Mouse (Mus musculus): ENCODE results near the gene Nrl. TPM values are rescaled to one million over a fixed set of nuclear protein-coding genes. Genes with fewer than 3 reads are reported as not detected.

The Nrl gene
- polyA plus RNA-seq, 1 experiment from 2014 or later: not detected

GRCm38 (mm10) chr14:55495509-55496240 lies 29.1 kb downstream of the Nrl start:
- H3K4me1 ChIP-seq (replicated peaks): peaks cover 27% of the 10 kb centered on the region
- no peak for DNase-seq (ENCODE audit: low spot score)
- no peak overlapping the region for H3K27ac ChIP-seq
- 74% methylated on average over 20 of the region's 20 CpGs for WGBS
- H3K36me3 ChIP-seq: peaks cover 66% of the 10 kb centered on the region
- no peaks in the 10 kb centered on the region for H3K27me3 ChIP-seq (ENCODE audit: insufficient read depth, poor library complexity, severe bottlenecking)
- H3K4me3 ChIP-seq: no peak overlapping the region
- H3K9me3 ChIP-seq: no peaks in the 10 kb centered on the region

DNA sequence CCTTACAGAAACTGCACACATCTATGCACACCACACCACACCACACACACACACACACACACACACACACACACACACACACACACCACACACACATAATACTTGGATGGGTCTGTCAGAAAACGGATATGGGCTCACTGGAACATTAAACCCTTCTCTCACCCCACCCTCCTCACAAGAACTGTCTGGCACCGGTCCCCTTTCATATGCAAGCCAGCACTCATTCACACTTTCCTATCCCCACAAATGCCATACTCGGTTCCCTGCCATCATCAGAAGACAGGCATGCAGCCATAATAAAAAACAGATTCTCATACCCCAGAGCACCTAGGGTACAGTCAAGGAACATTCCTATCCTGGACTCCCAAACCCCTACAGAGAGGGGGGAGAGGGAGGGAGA lies 32.7 kb downstream of the Nrl start:
- WGBS: 52% methylated on average over 3 of the region's 3 CpGs
- Histone ChIP-seq H3K27me3 (ENCODE audit: insufficient read depth, poor library complexity, severe bottlenecking) (peaks cover 4% of the 10 kb centered on the region; the same call in 1 of the 2 replicates), H3K4me3 (peak overlapping the region; percentile 80), H3K36me3 (peaks cover 51% of the 10 kb centered on the region), H3K9me3 (no peaks in the 10 kb centered on the region), H3K27ac (peak overlapping the region; percentile 91; the same call in 1 of the 2 replicates), H3K4me1 (replicated peaks) (peaks cover 26% of the 10 kb centered on the region)
- no peak for DNase-seq (ENCODE audit: low spot score)

DNA sequence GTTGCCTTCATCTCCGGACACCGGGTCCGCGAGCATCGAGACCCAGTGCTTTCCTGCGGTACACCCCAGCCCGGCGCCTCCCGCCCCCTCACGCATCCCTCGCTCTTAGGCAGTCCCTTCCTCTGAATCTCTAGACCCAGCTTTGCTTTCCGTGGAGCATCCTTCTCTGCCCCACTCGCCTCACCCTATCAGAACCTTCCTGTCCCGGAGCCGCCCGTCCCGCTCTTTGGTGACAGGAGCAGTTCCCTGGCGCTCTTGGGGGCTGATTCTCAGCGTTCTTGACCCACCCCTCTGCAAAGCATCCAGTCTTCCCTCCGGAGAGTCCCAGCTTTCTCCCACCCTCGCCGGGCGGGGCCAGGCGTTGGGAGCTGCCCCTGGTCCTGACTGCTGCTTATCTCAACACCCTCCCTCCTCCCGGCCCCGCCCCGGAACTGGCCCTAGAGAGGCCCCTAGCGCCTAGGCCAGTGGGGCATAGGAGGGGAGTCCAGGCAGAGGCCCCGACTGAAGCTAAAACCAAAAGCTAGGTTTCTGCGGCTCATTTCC lies 33.4 kb downstream of the Nrl start:
- DNase-seq (ENCODE audit: low spot score): peak; percentile 83
- H3K9me3 ChIP-seq: no peaks in the 10 kb centered on the region
- H3K36me3 ChIP-seq: peaks cover 51% of the 10 kb centered on the region
- peak overlapping the region; percentile 80 for H3K4me3 ChIP-seq
- peaks cover 4% of the 10 kb centered on the region; the same call in 1 of the 2 replicates for H3K27me3 ChIP-seq (ENCODE audit: insufficient read depth, poor library complexity, severe bottlenecking)
- WGBS: under 1% methylated on average over 30 of the region's 30 CpGs
- H3K4me1 ChIP-seq (replicated peaks): peaks cover 26% of the 10 kb centered on the region
- H3K27ac ChIP-seq: peak overlapping the region; percentile 91

- peak; percentile 81 for DNase-seq (ENCODE audit: low spot score)
- Histone ChIP-seq H3K4me1 (replicated peaks) (peaks cover 26% of the 10 kb centered on the region), H3K9me3 (no peaks in the 10 kb centered on the region), H3K4me3 (peak within 1 kb of the TSS; percentile 80), H3K27me3 (ENCODE audit: insufficient read depth, poor library complexity, severe bottlenecking) (peaks cover 4% of the 10 kb centered on the region; the same call in 1 of the 2 replicates), H3K27ac (peak within 1 kb of the TSS; percentile 91), H3K36me3 (peaks cover 49% of the 10 kb centered on the region)
- under 1% methylated on average over 68 of the region's 68 CpGs for WGBS
Measured at GRCm38 (mm10) chr14:55490361-55491201, 34.2 kb downstream of the Nrl start, which contains the start of gene Carmil3. Gene Carmil3, plus strand, starts transcription at chr14:55490651.

- peaks cover 16% of the 10 kb centered on the region for H3K4me1 ChIP-seq (replicated peaks)
- DNase-seq (ENCODE audit: low spot score): no peak
- 89% methylated on average over 8 of the region's 8 CpGs for WGBS
- H3K36me3 ChIP-seq: peaks cover 26% of the 10 kb centered on the region
- H3K9me3 ChIP-seq: no peaks in the 10 kb centered on the region
- no peak overlapping the region for H3K27ac ChIP-seq
- H3K27me3 ChIP-seq (ENCODE audit: insufficient read depth, poor library complexity, severe bottlenecking): peaks cover 4% of the 10 kb centered on the region; the same call in 1 of the 2 replicates
- no peak overlapping the region for H3K4me3 ChIP-seq
Measured at GRCm38 (mm10) chr14:55486836-55487235, 37.9 kb downstream of the Nrl start.

DNA sequence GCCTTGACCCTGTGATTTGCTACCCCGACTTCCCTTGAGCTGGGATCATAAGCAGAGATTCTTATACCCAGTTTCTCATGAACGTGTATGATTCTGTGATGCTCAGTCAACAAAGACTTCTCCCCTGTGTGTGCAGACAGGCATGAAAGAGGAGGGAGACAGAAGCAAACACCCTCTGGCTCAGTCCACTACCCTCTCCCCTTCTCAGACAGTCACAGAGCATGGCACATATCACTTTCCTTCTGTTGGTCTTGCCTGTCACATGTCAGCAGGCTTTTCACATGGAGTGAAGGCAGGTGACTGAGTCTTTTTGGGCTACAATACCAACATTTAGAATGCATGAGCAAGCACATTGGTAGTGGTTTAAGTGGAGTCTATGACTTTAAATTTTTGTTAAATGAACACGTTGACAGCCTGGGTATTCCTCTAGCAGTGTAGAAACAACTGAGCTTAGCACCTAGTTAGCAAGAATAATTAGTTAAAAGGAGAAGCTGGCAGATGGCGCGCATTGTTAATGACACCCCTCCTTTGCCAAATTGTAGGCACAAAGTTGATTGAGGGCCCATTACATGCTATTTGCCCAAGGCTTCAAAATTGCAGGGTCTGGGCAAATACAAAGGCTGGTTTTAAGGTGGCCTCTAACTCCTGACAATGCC lies 40.2 kb downstream of the Nrl start:
- Histone ChIP-seq H3K4me3 (no peak overlapping the region), H3K36me3 (peaks cover 26% of the 10 kb centered on the region), H3K9me3 (no peaks in the 10 kb centered on the region), H3K27ac (no peak overlapping the region), H3K27me3 (ENCODE audit: insufficient read depth, poor library complexity, severe bottlenecking) (0 out of 2 replicates have a peak, but pooled peaks cover under 1% of the 10 kb centered on the region), H3K4me1 (replicated peaks) (no peaks in the 10 kb centered on the region)
- 80% methylated on average over 5 of the region's 5 CpGs for WGBS
- no peak for DNase-seq (ENCODE audit: low spot score)

GRCm38 (mm10) chr14:55479629-55480028 lies 45.2 kb downstream of the Nrl start:
- no peak for DNase-seq (ENCODE audit: low spot score)

DNA sequence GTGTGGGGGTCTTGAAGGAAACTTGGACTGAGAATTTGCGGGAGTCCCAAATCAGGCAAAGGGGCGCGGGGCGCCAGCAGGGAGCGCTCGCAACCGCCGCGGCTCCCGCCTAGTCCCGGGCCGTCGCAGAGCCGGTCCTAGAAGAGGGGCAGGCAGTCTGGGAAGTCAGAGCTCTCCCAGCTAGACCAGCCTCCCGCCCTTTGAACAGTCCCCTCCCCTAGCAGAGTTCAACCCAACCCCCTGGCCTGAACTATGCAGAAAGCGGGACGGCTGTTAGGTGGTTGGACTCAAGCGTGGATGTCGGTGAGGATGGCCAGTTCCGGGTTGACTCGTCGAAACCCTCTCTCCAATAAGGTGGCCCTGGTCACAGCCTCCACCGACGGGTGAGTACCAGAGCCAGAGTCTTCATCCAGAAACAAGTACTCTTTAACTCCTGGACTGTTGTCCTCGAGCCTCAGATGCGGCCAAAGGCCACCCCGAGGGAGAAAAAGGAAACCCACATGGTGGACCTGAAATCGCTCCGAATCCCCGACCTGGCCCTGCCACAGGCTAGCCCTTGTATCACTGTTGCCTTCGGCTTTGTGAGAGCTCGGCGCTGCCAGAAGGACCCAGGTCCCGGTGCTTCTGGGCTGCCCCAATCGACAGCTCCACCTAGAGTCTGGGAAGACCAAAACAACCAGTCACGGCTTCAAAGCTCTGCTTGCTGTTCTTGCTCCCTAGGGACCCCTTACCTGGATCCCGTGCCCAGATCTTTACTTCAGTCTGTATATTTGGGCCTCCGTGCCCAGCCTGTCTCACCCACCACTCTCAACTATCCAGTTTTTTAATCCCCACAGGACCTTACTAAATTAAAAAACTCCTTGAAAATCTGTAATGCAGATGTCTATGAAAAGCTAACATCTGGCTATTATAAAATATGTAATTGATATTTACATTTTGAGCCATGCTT lies 45.9 kb downstream of the Nrl start, which contains the start of gene Dhrs4:
Gene Dhrs4, plus strand, starts transcription at position 108 of the 949 bp plus-strand sequence.
- H3K4me3 ChIP-seq: peak within 1 kb of the TSS; percentile 59
- DNase-seq (ENCODE audit: low spot score): peak; percentile 83
- H3K4me1 ChIP-seq (replicated peaks): peaks cover 10% of the 10 kb centered on the region; the same call in 1 of the 2 replicates
- no peaks in the 10 kb centered on the region for H3K36me3 ChIP-seq
- H3K9me3 ChIP-seq: no peaks in the 10 kb centered on the region
- peak within 1 kb of the TSS; percentile 93 for H3K27ac ChIP-seq
- 1% methylated on average over 38 of the region's 38 CpGs for WGBS
- no peaks in the 10 kb centered on the region for H3K27me3 ChIP-seq (ENCODE audit: insufficient read depth, poor library complexity, severe bottlenecking)

More at GRCm38 (mm10) chr14:55479629-55480028, 45.2 kb downstream of the Nrl start:
- Histone ChIP-seq H3K4me3 (0 out of 2 replicates have a peak overlapping the region, but pooled peaks have one; percentile 59), H3K27ac (no peak overlapping the region), H3K9me3 (no peaks in the 10 kb centered on the region), H3K4me1 (replicated peaks) (peaks cover 10% of the 10 kb centered on the region; the same call in 1 of the 2 replicates), H3K36me3 (no peaks in the 10 kb centered on the region), H3K27me3 (ENCODE audit: insufficient read depth, poor library complexity, severe bottlenecking) (no peaks in the 10 kb centered on the region)
- 93% methylated on average over 10 of the region's 10 CpGs for WGBS

DNA sequence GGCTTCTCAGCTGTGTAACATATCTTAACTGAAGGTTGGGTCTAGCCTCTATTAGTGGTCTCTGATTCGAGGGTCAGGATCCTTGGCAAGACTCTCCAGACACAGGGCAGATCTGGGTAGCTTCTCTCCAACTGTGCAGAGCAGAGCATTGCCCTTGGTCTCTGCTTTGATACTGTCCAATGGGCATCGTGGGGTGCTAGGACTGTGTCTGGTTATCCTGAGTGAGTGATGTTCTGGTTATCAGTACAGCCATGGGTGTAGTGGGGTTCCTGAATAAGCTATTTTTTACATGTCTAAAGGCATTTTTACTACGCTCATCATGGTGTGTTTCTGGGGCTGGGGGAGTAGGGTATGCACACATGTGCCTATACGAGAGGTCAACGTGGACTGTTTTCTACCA lies 47.0 kb downstream of the Nrl start:
- Histone ChIP-seq H3K36me3 (no peaks in the 10 kb centered on the region), H3K27me3 (ENCODE audit: insufficient read depth, poor library complexity, severe bottlenecking) (no peaks in the 10 kb centered on the region), H3K4me1 (replicated peaks) (peaks cover 10% of the 10 kb centered on the region; the same call in 1 of the 2 replicates), H3K9me3 (no peaks in the 10 kb centered on the region), H3K27ac (no peak overlapping the region), H3K4me3 (0 out of 2 replicates have a peak overlapping the region, but pooled peaks have one; percentile 59)
- 89% methylated on average over 5 of the region's 5 CpGs for WGBS
- no peak for DNase-seq (ENCODE audit: low spot score)

- no peak overlapping the region for H3K4me3 ChIP-seq
- no peaks in the 10 kb centered on the region for H3K36me3 ChIP-seq
- peaks cover 10% of the 10 kb centered on the region; the same call in 1 of the 2 replicates for H3K4me1 ChIP-seq (replicated peaks)
- 100% methylated on average over 1 of the region's 1 CpGs for WGBS
- DNase-seq (ENCODE audit: low spot score): no peak
- H3K27me3 ChIP-seq (ENCODE audit: insufficient read depth, poor library complexity, severe bottlenecking): no peaks in the 10 kb centered on the region
- H3K27ac ChIP-seq: no peak overlapping the region
- H3K9me3 ChIP-seq: no peaks in the 10 kb centered on the region
Measured at GRCm38 (mm10) chr14:55477421-55477820, 47.4 kb downstream of the Nrl start.

DNA sequence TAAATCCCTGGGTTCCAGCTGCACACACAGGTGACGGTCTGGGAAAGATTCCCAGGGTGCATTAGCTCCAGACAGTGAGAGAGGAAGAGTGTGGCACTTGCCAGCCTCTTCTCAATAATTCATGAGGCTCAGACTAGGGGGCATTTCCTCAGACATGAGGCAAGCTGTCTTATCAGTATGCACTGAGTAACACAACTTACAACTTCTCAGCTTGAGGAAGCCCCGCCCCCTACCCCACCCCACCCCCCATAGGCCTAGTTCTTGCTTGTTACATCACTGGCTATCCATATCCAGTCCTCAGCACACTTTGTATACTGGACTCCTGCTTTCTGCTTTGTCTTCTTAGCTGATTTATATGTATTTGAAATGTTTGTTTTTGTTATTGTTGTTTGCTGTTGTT lies 49.1 kb downstream of the Nrl start:
- Histone ChIP-seq H3K4me3 (no peak overlapping the region), H3K27ac (no peak overlapping the region), H3K4me1 (replicated peaks) (peaks cover 23% of the 10 kb centered on the region; the same call in 1 of the 2 replicates), H3K9me3 (no peaks in the 10 kb centered on the region), H3K36me3 (no peaks in the 10 kb centered on the region), H3K27me3 (ENCODE audit: insufficient read depth, poor library complexity, severe bottlenecking) (no peaks in the 10 kb centered on the region)
- WGBS: 62% methylated on average over 2 of the region's 2 CpGs
- DNase-seq (ENCODE audit: low spot score): no peak
